Mouse (Mus musculus) liver, adult (tissue): ENCODE results near the gene Rer1.

Source experiments
- GATA4 ChIP-seq: IDR thresholded peaks from 2 replicates; pipeline ENCODE4 v1.6.1; 2014; ENCODE audit warnings: mild to moderate bottlenecking, low read length; ENCODE audit not compliant: insufficient replicate concordance

Gene Rer1

GRCm38 (mm10) chr4:155033115-155033514, 53.1 kb downstream of the Rer1 start:
- no peak for TF ChIP-seq GATA4

DNA sequence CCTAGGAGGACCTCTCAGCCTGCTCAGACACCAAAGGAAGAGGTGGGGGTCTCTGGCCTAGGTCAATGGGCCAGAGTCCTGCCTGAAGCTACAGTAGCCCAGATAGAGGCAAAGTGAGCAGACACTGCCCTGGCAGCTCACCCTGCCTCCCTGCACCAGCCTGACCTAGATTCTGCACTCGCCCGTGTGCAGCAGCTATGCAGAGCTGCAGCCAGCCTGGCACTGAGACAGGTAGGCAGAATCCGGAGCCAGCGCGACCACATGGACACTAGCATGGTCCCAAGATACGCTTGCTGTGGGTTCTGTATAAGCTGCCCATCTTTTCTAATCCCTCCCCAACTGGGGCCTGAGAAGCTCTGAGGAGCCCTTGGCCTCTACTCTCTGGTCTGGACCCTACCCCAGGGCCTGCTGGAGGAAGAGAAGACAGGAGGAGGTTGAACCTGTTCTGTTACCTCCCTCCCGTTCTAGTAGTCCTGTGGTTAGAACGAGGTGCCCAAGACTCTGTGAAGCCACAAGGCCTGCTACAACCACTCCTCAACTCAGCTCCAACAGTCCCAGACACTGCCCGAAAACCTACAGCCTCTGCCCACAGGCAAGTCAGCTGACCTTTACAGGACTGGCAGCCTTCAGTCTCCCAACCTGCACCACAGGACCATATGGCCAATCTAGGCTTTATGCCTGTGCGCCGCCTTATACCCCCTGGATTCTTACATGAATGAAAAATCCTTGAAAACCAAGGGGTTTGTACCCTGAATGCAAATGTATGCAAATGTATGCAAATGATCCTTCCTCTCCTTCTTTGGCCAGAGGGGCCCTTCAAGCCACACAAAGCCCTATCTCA, 61.8 kb downstream of the Rer1 start:
- no peak for TF ChIP-seq GATA4
